Mouse (Mus musculus) C2C12 (cell line): ENCODE results near the gene Dctn5.

ENCODE experiments used
- CEBPB ChIP-seq: IDR thresholded peaks from one replicate; pipeline ENCODE4 v1.6.1; 2011; ENCODE audit warnings: low read depth, mild to moderate bottlenecking, control low read depth, moderate library complexity
- MAX ChIP-seq: IDR thresholded peaks from one replicate; pipeline ENCODE4 v1.6.1; 2011; ENCODE audit warnings: mild to moderate bottlenecking, control low read depth

GRCm38 (mm10) chr7:122160037-122160436 is 27.2 kb downstream of the Dctn5 start:
- TF ChIP-seq MAX (no peak), CEBPB (no peak)
